Mouse (Mus musculus) liver, embryonic 11.5 days (tissue): ENCODE data around the gene Gstp3. TPM values are rescaled to one million over a fixed set of nuclear protein-coding genes. Genes with fewer than 3 reads are reported as not detected.

Source experiments
- ATAC-seq: fragments of 200-750 bp; cut with Nextera tagmentation; replicated peaks from 2 replicates; pipeline ENCODE4 v1.8.0; 2017; ENCODE audit warnings: moderate number of reproducible peaks, mild to moderate bottlenecking, moderate TSS enrichment, moderate library complexity; ENCODE audit not compliant: low FRiP score
- DNase-seq: peaks from one replicate; pipeline ENCODE4 v3.0.0-alpha.2; 2017; ENCODE audit warnings: low spot score
- H3K27ac ChIP-seq: fragments of 300-500 bp; sonication (generic); 2 replicates; pipeline ENCODE4 v1.5.1; 2014; ENCODE audit warnings: mild to moderate bottlenecking, low read depth, low read length, control low read depth
- H3K27me3 ChIP-seq: fragments of 300-500 bp; sonication (generic); replicated peaks from 2 replicates; pipeline ENCODE4 v1.6.1; 2014; ENCODE audit warnings: low read length, mixed read lengths; ENCODE audit not compliant: control insufficient read depth, insufficient read depth
- H3K36me3 ChIP-seq: fragments of 300-500 bp; sonication (generic); 2 replicates; pipeline ENCODE4 v1.6.1; 2014; ENCODE audit warnings: mild to moderate bottlenecking, low read length, moderate library complexity, mixed read lengths; ENCODE audit not compliant: control insufficient read depth, insufficient read depth
- H3K4me1 ChIP-seq: fragments of 300-500 bp; sonication (generic); replicated peaks from 2 replicates; pipeline ENCODE4 v1.6.1; 2014; ENCODE audit warnings: low read length, mixed read lengths; ENCODE audit not compliant: control insufficient read depth, insufficient read depth
- H3K4me2 ChIP-seq: fragments of 300-500 bp; sonication (generic); 2 replicates; pipeline ENCODE4 v1.6.1; 2014; ENCODE audit warnings: mild to moderate bottlenecking, control low read depth, moderate library complexity
- H3K4me3 ChIP-seq: fragments of 300-500 bp; sonication (generic); 2 replicates; pipeline ENCODE4 v1.5.1; 2014; ENCODE audit warnings: low read depth, low read length, control low read depth
- H3K9ac ChIP-seq: fragments of 300-500 bp; sonication (generic); 2 replicates; pipeline ENCODE4 v1.6.1; 2014; ENCODE audit warnings: low read depth, low read length, control low read depth
- H3K9me3 ChIP-seq: fragments of 300-500 bp; sonication (generic); 2 replicates; pipeline ENCODE4 v1.6.1; 2016; ENCODE audit warnings: low read length, inconsistent platforms, mixed read lengths; ENCODE audit not compliant: control insufficient read depth
- WGBS: fragments of 180-500 bp; shearing (Covaris S2); extraction: QIAGEN DNeasy Blood & Tissue Kit; methylation state at CpG from one replicate; pipeline ENCODE4 v1.1.7; 2014; 5-methylcytosine and 5-hydroxymethylcytosine counted together
- polyA plus RNA-seq: library from polyadenylated mRNA; unstranded; fragments of >200 nt; fragmentation: Nextera tagmentation; extraction: Ambion mirVana; gene quantifications from 2 replicates; pipeline ENCODE4 v1.2.1, GENCODE M21; 2014

The Gstp3 gene
- polyA plus RNA-seq = 14.6 and 16.7 TPM in 2 replicates

GRCm38 (mm10) chr19:4059069-4059740 is at the start of gene Gstp3:
Gstp3 (minus strand) TSS chr19:4059569.
- no peak for DNase-seq
- Histone ChIP-seq H3K36me3 (no peaks in the 10 kb centered on the region), H3K9ac (peak within 1 kb of the TSS; percentile 64), H3K4me1 (peaks cover 29% of the 10 kb centered on the region), H3K4me2 (peak within 1 kb of the TSS; percentile 65), H3K4me3 (peak within 1 kb of the TSS; percentile 33), H3K27ac (peak within 1 kb of the TSS; percentile 79), H3K9me3 (no peaks in the 10 kb centered on the region), H3K27me3 (no peaks in the 10 kb centered on the region)
- peak; percentile 95 for ATAC-seq
- 45% methylated on average over 15 of the region's 15 CpGs for WGBS

GRCm38 (mm10) chr19:4108535-4108934 is 49.2 kb upstream of the Gstp3 start:
- ATAC-seq (no peak), DNase-seq (no peak)
- WGBS = 83% methylated on average over 9 of the region's 9 CpGs
- Histone ChIP-seq H3K4me2 (no peak overlapping the region), H3K27me3 (0 out of 2 replicates have a peak, but pooled peaks cover 5% of the 10 kb centered on the region), H3K36me3 (peaks cover 2% of the 10 kb centered on the region; the same call in 1 of the 2 replicates), H3K27ac (no peak overlapping the region), H3K9me3 (no peaks in the 10 kb centered on the region), H3K9ac (no peak overlapping the region), H3K4me3 (no peak overlapping the region), H3K4me1 (peaks cover 7% of the 10 kb centered on the region)

- Histone ChIP-seq H3K4me2 (no peak overlapping the region), H3K27ac (no peak overlapping the region), H3K9ac (no peak overlapping the region), H3K36me3 (no peaks in the 10 kb centered on the region), H3K4me1 (no peaks in the 10 kb centered on the region), H3K4me3 (no peak overlapping the region), H3K9me3 (no peaks in the 10 kb centered on the region), H3K27me3 (peaks cover 11% of the 10 kb centered on the region)
- ATAC-seq (no peak), DNase-seq (no peak)
- WGBS = 85% methylated on average over 14 of the region's 14 CpGs
Observed at GRCm38 (mm10) chr19:4106654-4107053, 47.3 kb upstream of the Gstp3 start.

GRCm38 (mm10) chr19:4104675-4105194 is 45.4 kb upstream of the Gstp3 start:
- 86% methylated on average over 16 of the region's 16 CpGs for WGBS
- peaks cover 27% of the 10 kb centered on the region for H3K27me3 ChIP-seq
- H3K9ac ChIP-seq = no peak overlapping the region
- H3K36me3 ChIP-seq = no peaks in the 10 kb centered on the region
- H3K4me1 ChIP-seq = peaks cover 9% of the 10 kb centered on the region
- no peak for DNase-seq
- no peaks in the 10 kb centered on the region for H3K9me3 ChIP-seq
- no peak for ATAC-seq
- no peak overlapping the region for H3K4me3 ChIP-seq
- no peak overlapping the region for H3K27ac ChIP-seq
- H3K4me2 ChIP-seq = no peak overlapping the region

GRCm38 (mm10) chr19:4103792-4104191 is 44.4 kb upstream of the Gstp3 start:
- Histone ChIP-seq H3K9ac (no peak overlapping the region), H3K27me3 (peaks cover 27% of the 10 kb centered on the region), H3K4me2 (no peak overlapping the region), H3K27ac (no peak overlapping the region), H3K36me3 (no peaks in the 10 kb centered on the region), H3K4me1 (peaks cover 18% of the 10 kb centered on the region), H3K4me3 (no peak overlapping the region), H3K9me3 (no peaks in the 10 kb centered on the region)
- DNase-seq = no peak
- 39% methylated on average over 3 of the region's 3 CpGs for WGBS
- no peak for ATAC-seq

GRCm38 (mm10) chr19:4103294-4103693 is 43.9 kb upstream of the Gstp3 start:
- Histone ChIP-seq H3K4me1 (peaks cover 23% of the 10 kb centered on the region), H3K36me3 (no peaks in the 10 kb centered on the region), H3K9ac (no peak overlapping the region), H3K27me3 (peaks cover 27% of the 10 kb centered on the region), H3K27ac (no peak overlapping the region), H3K9me3 (no peaks in the 10 kb centered on the region), H3K4me2 (no peak overlapping the region), H3K4me3 (no peak overlapping the region)
- 90% methylated on average over 18 of the region's 18 CpGs for WGBS
- DNase-seq (no peak), ATAC-seq (no peak)

GRCm38 (mm10) chr19:4102626-4103025 is 43.3 kb upstream of the Gstp3 start:
- no peak overlapping the region for H3K27ac ChIP-seq
- no peak overlapping the region for H3K9ac ChIP-seq
- H3K27me3 ChIP-seq = peaks cover 27% of the 10 kb centered on the region
- H3K4me3 ChIP-seq = no peak overlapping the region
- H3K4me2 ChIP-seq = no peak overlapping the region
- no peaks in the 10 kb centered on the region for H3K9me3 ChIP-seq
- no peaks in the 10 kb centered on the region for H3K36me3 ChIP-seq
- peaks cover 30% of the 10 kb centered on the region for H3K4me1 ChIP-seq
- WGBS = 88% methylated on average over 12 of the region's 12 CpGs
- ATAC-seq (no peak), DNase-seq (no peak)

- H3K27ac ChIP-seq = no peak overlapping the region
- ATAC-seq = no peak
- peaks cover 27% of the 10 kb centered on the region for H3K27me3 ChIP-seq
- 66% methylated on average over 2 of the region's 2 CpGs for WGBS
- H3K4me2 ChIP-seq = no peak overlapping the region
- no peak overlapping the region for H3K4me3 ChIP-seq
- no peaks in the 10 kb centered on the region for H3K36me3 ChIP-seq
- no peak for DNase-seq
- no peak overlapping the region for H3K9ac ChIP-seq
- peaks cover 31% of the 10 kb centered on the region for H3K4me1 ChIP-seq
- no peaks in the 10 kb centered on the region for H3K9me3 ChIP-seq
Observed at GRCm38 (mm10) chr19:4102049-4102448, 42.7 kb upstream of the Gstp3 start.

GRCm38 (mm10) chr19:4101466-4101865 is 42.1 kb upstream of the Gstp3 start:
- DNase-seq (no peak), ATAC-seq (no peak)
- Histone ChIP-seq H3K4me3 (no peak overlapping the region; the same call in 1 of the 2 replicates), H3K27ac (no peak overlapping the region), H3K9me3 (no peaks in the 10 kb centered on the region), H3K9ac (no peak overlapping the region), H3K4me2 (peak overlapping the region; percentile 92), H3K4me1 (peaks cover 31% of the 10 kb centered on the region), H3K36me3 (no peaks in the 10 kb centered on the region), H3K27me3 (peaks cover 27% of the 10 kb centered on the region)
- 81% methylated on average over 6 of the region's 6 CpGs for WGBS
